In the genomic region with DNA sequence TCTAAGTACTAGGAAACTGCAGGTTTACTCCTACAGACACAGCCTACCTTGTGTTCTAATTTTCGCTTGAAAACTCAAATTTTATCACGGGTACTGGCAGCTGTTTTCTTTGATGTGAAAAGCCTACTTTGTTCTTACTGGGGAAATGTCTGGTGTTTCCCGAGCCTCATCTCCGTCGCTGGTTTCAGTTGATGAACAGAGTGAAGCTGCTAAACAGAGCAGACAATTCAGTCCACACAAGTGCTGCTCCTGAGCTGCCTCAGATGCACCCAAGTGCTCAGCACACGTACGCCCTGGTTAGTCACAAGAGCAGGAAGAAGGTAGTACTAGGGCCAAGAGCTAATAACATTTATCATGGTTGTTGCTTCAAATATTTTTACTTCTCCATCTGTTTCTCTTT, we compare ENCODE assay signal across 39 mouse cellular contexts. TPM values are rescaled to one million over a fixed set of nuclear protein-coding genes. Genes with fewer than 3 reads are reported as not detected.
A peak's percentile ranks its signal among the peaks of the same experiment; 100 is the strongest.
DNase-seq lines count a peak whose midpoint lies in the region; ATAC-seq and TF ChIP-seq lines count a peak whose summit lies in the region.
"Had no signal": no experiment of that assay in that cellular context is flagged by ENCODE, and none has a peak within 500 bp of the region (broad histone marks: within the 10 kb centered on the region; RNA-seq: fewer than 3 reads in every experiment).

No protein-coding gene starts in this region.

- 87% methylated on average over 7 of the region's 7 CpGs for WGBS in intestine, postnatal 0 days

- no peaks in the 10 kb centered on the region for H3K9me3 ChIP-seq in intestine, postnatal 0 days (ENCODE audit: control insufficient read depth)
- H3K9me3 ChIP-seq: embryonic facial prominence, embryonic 13.5 days; forebrain, embryonic 12.5 days; G1E; heart, embryonic 10.5 days; heart, embryonic 15.5 days; liver, embryonic 12.5 days; neural tube, embryonic 12.5 days had no signal

- peaks cover 22% of the 10 kb centered on the region for H3K36me3 ChIP-seq in intestine, postnatal 0 days (ENCODE audit: control insufficient read depth, insufficient read depth)

- no peak for TF ChIP-seq CTCF in intestine, postnatal 0 days (IDR thresholded peaks at IDR 0.05; ENCODE audit: low read depth)

- no peaks in the 10 kb centered on the region for H3K27me3 ChIP-seq in intestine, postnatal 0 days (replicated peaks; ENCODE audit: control insufficient read depth, insufficient read depth, low read length)
- H3K27me3 ChIP-seq: embryonic facial prominence, embryonic 13.5 days; forebrain, embryonic 12.5 days; heart, embryonic 15.5 days; liver, embryonic 12.5 days; neural tube, embryonic 12.5 days had no signal

- no peak for ATAC-seq in intestine, postnatal 0 days
- ATAC-seq: forebrain, postnatal 0 days; hindbrain, embryonic 16.5 days; liver, embryonic 12.5 days; liver, postnatal 0 days; midbrain, embryonic 16.5 days had no signal

- no peak overlapping the region for H3K4me3 ChIP-seq in intestine, postnatal 0 days (ENCODE audit: low read depth, low read length)
- H3K4me3 ChIP-seq: embryonic facial prominence, embryonic 13.5 days; forebrain, embryonic 12.5 days; heart, embryonic 10.5 days; heart, embryonic 15.5 days; layer of hippocampus, adult 2 months; liver, embryonic 12.5 days; neural tube, embryonic 12.5 days had no signal

- H3K27ac ChIP-seq in intestine, postnatal 0 days (ENCODE audit: low read depth, low read length), result no peak overlapping the region
- H3K27ac ChIP-seq: embryonic facial prominence, embryonic 13.5 days; forebrain, embryonic 12.5 days; heart, embryonic 10.5 days; heart, embryonic 15.5 days; layer of hippocampus, adult 2 months; liver, embryonic 12.5 days; neural tube, embryonic 12.5 days had no signal

- H3K9ac ChIP-seq in intestine, postnatal 0 days (ENCODE audit: low read depth, low read length), result no peak overlapping the region
- H3K9ac ChIP-seq: embryonic facial prominence, embryonic 13.5 days; forebrain, embryonic 12.5 days; forebrain, postnatal 0 days; heart, embryonic 15.5 days; liver, embryonic 12.5 days; liver, postnatal 0 days; neural tube, embryonic 12.5 days had no signal

- H3K4me2 ChIP-seq in intestine, postnatal 0 days (replicated peaks; ENCODE audit: low read depth), result no peak overlapping the region
- H3K4me2 ChIP-seq: embryonic facial prominence, embryonic 13.5 days; forebrain, embryonic 12.5 days; heart, embryonic 15.5 days; liver, embryonic 12.5 days; midbrain, embryonic 11.5 days; neural tube, embryonic 12.5 days had no signal

- no peaks in the 10 kb centered on the region for H3K4me1 ChIP-seq in intestine, postnatal 0 days (replicated peaks; ENCODE audit: control insufficient read depth, insufficient read depth, low read length)
- H3K4me1 ChIP-seq: embryonic facial prominence, embryonic 13.5 days; forebrain, embryonic 12.5 days; heart, embryonic 10.5 days; neural tube, embryonic 12.5 days had no signal

- peak; percentile 33 to 36 for DNase-seq in spleen, postnatal 36 days (ENCODE audit: low spot score in 2 of 2)
- no peak for DNase-seq in spleen, adult 12 weeks (ENCODE audit: low spot score)
- peak; percentile 46 for DNase-seq in brain, adult 2 months (ENCODE audit: low read depth, low spot score)
- DNase-seq in thymus, postnatal 10 days (ENCODE audit: low spot score in 2 of 2), result peak; percentile 31 to 37
- DNase-seq in testis, postnatal 14 days (ENCODE audit: low spot score), result no peak
- no peak for DNase-seq in adrenal gland, adult 2 months
- DNase-seq in cerebellum, postnatal 10 days, result no peak
- DNase-seq: adrenal gland, postnatal 25 days; cerebellum, adult 2 months; cerebellum, postnatal 25 days; embryo, embryonic 11 days; forebrain, postnatal 0 days; gastrocnemius, postnatal 25 days; heart, adult 11 months; kidney, adult 2 months; kidney, postnatal 36 days; left cerebral cortex, postnatal 4 days; liver, postnatal 0 days; lung, postnatal 36 days had no signal

RNA-seq across cellular contexts. Expression of a gene that starts 18.4 kb away (rescaled TPM):
- polyA plus RNA-seq in intestine, postnatal 0 days (2015; fragmentation: Nextera tagmentation; extraction: Ambion mirVana), result 8.4 and 9.6 TPM in 2 replicates
- 10 to 100 TPM; 18.1 to 21.1 TPM for total RNA-seq in adrenal gland, adult 2 months (2021)
- polyA plus RNA-seq in adrenal gland, adult 2 months (2012; rRNA removed), result 11.5 and 13.2 TPM in 2 replicates

RNA-seq across cellular contexts. Expression of a gene that starts 56.0 kb away (rescaled TPM):
- not detected in 2 replicates for polyA plus RNA-seq in intestine, postnatal 0 days (2015; fragmentation: Nextera tagmentation; extraction: Ambion mirVana)
- not detected for total RNA-seq in adrenal gland, adult 2 months (2021)
- not detected in 2 replicates for polyA plus RNA-seq in adrenal gland, adult 2 months (2012; rRNA removed)
- total RNA-seq: adrenal gland, postnatal 25 days; forebrain, postnatal 0 days; gastrocnemius, postnatal 25 days; heart, postnatal 25 days; layer of hippocampus, adult 2 months; layer of hippocampus, postnatal 25 days; left cerebral cortex, postnatal 4 days; megakaryocyte, adult 5-6 weeks had no signal
- polyA plus RNA-seq: cerebellum, adult 2 months; embryonic facial prominence, embryonic 13.5 days; forebrain, embryonic 12.5 days; forebrain, postnatal 0 days; G1E; heart, embryonic 10.5 days; heart, embryonic 15.5 days; hindbrain, embryonic 11.5 days; hindbrain, embryonic 16.5 days; intestine, embryonic 14.5 days; kidney, adult 2 months; kidney, embryonic 16.5 days; limb, embryonic 14.5 days; liver, embryonic 12.5 days; liver, postnatal 0 days; lung, embryonic 16.5 days; midbrain, embryonic 11.5 days; midbrain, embryonic 16.5 days; neural tube, embryonic 12.5 days had no signal

Comparison
In these comparisons a context has a peak if more than half of its experiments do, and no peak if none do; other contexts are left out.
1. DNase-seq: peak in spleen, postnatal 36 days (2 of 2), brain, adult 2 months (single experiment) and thymus, postnatal 10 days (2 of 2); none in spleen, adult 12 weeks (single experiment), testis, postnatal 14 days (single experiment), adrenal gland, adult 2 months (single experiment) and cerebellum, postnatal 10 days (0 of 2).